Mouse (Mus musculus) forebrain, embryonic 12.5 days (tissue): ENCODE measurements around the gene Mrps12. TPM values are rescaled to one million over a fixed set of nuclear protein-coding genes. Genes with fewer than 3 reads are reported as not detected.
"Not testable (repeated sequence)": the region's sequence is repeated elsewhere in the genome, so short reads cannot be mapped to it uniquely, and the experiment has no call there.

Experiments
- ATAC-seq: fragments of 200-750 bp; cut with Nextera tagmentation; 2 replicates; pipeline ENCODE4 v1.8.0; 2017; ENCODE audit warnings: moderate TSS enrichment; ENCODE audit not compliant: low FRiP score
- H3K27ac ChIP-seq: fragments of 300-500 bp; sonication (generic); 2 replicates; pipeline ENCODE4 v1.5.1; 2016; ENCODE audit warnings: mild to moderate bottlenecking
- H3K27me3 ChIP-seq: fragments of 300-500 bp; sonication (generic); 2 replicates; pipeline ENCODE4 v1.6.1; 2016; ENCODE audit warnings: mild to moderate bottlenecking
- H3K36me3 ChIP-seq: fragments of 300-500 bp; sonication (generic); replicated peaks from 2 replicates; pipeline ENCODE4 v1.6.1; 2016; ENCODE audit warnings: mild to moderate bottlenecking
- H3K4me1 ChIP-seq: fragments of 300-500 bp; sonication (generic); 2 replicates; pipeline ENCODE4 v1.6.1; 2016
- H3K4me2 ChIP-seq: fragments of 300-500 bp; sonication (generic); 2 replicates; pipeline ENCODE4 v1.6.1; 2016; ENCODE audit warnings: mild to moderate bottlenecking, moderate library complexity
- H3K4me3 ChIP-seq: fragments of 300-500 bp; sonication (generic); replicated peaks from 2 replicates; pipeline ENCODE4 v1.5.1; 2016; ENCODE audit warnings: mild to moderate bottlenecking
- H3K9ac ChIP-seq: fragments of 300-500 bp; sonication (generic); 2 replicates; pipeline ENCODE4 v1.6.1; 2016; ENCODE audit warnings: mild to moderate bottlenecking
- H3K9me3 ChIP-seq: fragments of 300-500 bp; sonication (generic); 2 replicates; pipeline ENCODE4 v1.6.1; 2016
- WGBS: fragments of 180-500 bp; shearing (Covaris S2); methylation state at CpG from one replicate; pipeline ENCODE4 v1.1.7; 2016; 5-methylcytosine and 5-hydroxymethylcytosine counted together
- polyA plus RNA-seq: library from polyadenylated mRNA; unstranded; fragments of >200 nt; fragmentation: Nextera tagmentation; extraction: Ambion mirVana; gene quantifications from 2 replicates; pipeline ENCODE4 v1.2.1, GENCODE M21; 2016

Mrps12 gene
- polyA plus RNA-seq, 1 experiment from 2014 or later = 131 TPM

DNA sequence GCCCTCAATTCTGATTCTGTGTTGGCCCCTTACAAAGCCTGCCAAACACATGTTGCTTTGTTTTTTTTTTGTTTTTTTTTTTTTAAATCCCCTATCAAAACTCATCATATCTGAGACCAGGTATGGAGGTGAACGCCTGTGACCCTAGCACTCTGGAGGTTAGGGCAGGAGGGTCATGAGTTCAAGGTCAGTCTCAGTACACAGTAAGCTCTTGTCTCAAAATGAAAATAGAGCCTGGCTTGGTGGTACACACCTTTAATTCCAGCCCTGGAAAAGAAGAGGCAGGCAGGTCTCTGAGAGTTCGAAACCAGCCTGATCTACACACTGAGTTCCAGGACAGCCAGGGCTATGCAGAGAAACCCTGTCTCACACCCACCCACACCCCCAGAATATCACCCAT, 22.0 kb downstream of the Mrps12 start:
- WGBS = 89% methylated on average over 2 of the region's 2 CpGs
- no peak overlapping the region for H3K9ac ChIP-seq

GRCm38 (mm10) chr7:28719159-28719558, 22.5 kb downstream of the Mrps12 start:
- no peaks in the 10 kb centered on the region for H3K27me3 ChIP-seq
- H3K27ac ChIP-seq = no peak overlapping the region
- no peak for ATAC-seq
- no peak overlapping the region for H3K9ac ChIP-seq
- whole genome bisulfite sequencing = 57% methylated on average over 4 of the region's 4 CpGs
- H3K36me3 ChIP-seq = no peaks in the 10 kb centered on the region
- H3K4me2 ChIP-seq = no peak overlapping the region
- no peaks in the 10 kb centered on the region for H3K9me3 ChIP-seq
- no peak overlapping the region for H3K4me3 ChIP-seq
- H3K4me1 ChIP-seq = peaks cover 10% of the 10 kb centered on the region

More for the DNA sequence above, 22.0 kb downstream of the Mrps12 start:
- H3K27me3 ChIP-seq = no peaks in the 10 kb centered on the region
- H3K27ac ChIP-seq = no peak overlapping the region
- no peak overlapping the region for H3K4me3 ChIP-seq
- no peak overlapping the region for H3K4me2 ChIP-seq
- H3K4me1 ChIP-seq = peaks cover 10% of the 10 kb centered on the region
- ATAC-seq = no peak
- H3K9me3 ChIP-seq = no peaks in the 10 kb centered on the region
- H3K36me3 ChIP-seq = no peaks in the 10 kb centered on the region

DNA sequence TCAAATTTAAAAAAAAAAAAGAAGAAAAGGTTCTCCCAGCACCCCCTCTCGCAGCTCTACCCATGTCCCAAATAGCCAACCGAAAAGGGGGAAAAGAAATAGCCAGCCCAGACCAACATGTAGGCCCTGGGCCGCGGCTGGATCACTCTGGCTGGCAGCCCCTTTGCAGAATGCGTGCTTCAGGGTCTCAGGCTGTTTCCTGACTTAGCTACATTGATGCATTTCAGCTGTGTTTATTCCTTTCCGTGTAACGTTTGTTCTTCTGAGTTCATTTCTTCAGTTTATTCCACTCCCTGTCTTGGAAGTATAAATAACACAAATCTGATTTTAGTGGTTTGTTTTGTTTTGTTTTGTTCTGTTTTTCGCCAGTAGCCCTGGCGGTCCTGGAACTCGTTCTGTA, 23.9 kb downstream of the Mrps12 start:
- no peaks in the 10 kb centered on the region for H3K9me3 ChIP-seq
- H3K4me1 ChIP-seq = peaks cover 10% of the 10 kb centered on the region
- H3K4me2 ChIP-seq = no peak overlapping the region
- no peak overlapping the region for H3K9ac ChIP-seq
- 91% methylated on average over 10 of the region's 10 CpGs for WGBS
- H3K27ac ChIP-seq = no peak overlapping the region
- no peak for ATAC-seq
- H3K36me3 ChIP-seq = no peaks in the 10 kb centered on the region
- no peaks in the 10 kb centered on the region for H3K27me3 ChIP-seq
- no peak overlapping the region for H3K4me3 ChIP-seq

DNA sequence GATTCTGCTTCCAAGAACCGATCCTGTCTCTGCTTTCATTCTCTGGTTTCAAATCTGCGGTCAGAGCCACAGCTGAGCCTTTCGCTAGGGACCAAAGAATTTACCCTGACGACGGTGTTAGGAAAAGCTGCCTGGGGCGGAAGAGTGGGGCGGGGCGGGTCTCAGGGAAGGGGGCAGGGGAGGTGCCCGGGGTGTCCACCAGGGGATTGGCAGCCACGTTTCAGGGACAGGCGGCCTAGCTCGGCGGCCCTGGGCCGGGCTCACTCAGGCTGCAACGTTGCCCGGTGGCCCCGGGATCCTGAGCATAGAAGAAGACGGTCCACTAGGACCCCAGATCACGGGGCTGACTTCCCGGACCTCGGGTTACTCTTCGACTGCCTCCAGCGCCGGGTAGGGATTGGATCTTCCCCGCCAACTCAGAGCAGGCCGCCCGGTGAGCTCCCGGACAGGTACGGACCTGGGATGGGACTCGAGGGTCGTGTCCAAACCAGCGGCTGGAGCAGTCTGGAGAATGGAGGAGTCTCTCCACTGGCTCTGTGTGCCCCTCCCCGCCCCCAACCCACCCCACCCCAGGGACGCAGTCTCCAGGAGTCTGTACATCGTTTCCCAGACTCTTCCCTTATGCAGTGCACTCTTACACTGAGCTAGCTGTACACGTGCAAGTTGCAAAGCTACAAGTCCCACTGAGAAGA, 24.9 kb downstream of the Mrps12 start, which contains the start of gene Fbxo17:
TSS of gene Fbxo17 (plus strand) at position 215 of the 692 bp plus-strand sequence.
- Histone ChIP-seq H3K36me3 (no peaks in the 10 kb centered on the region), H3K4me1 (peaks cover 10% of the 10 kb centered on the region), H3K9me3 (no peaks in the 10 kb centered on the region), H3K4me3 (peak within 1 kb of the TSS; percentile 48), H3K27ac (no peak within 1 kb of the TSS), H3K27me3 (no peaks in the 10 kb centered on the region), H3K9ac (peak within 1 kb of the TSS; percentile 61), H3K4me2 (peak within 1 kb of the TSS; percentile 75)
- WGBS = 2% methylated on average over 36 of the region's 36 CpGs
- ATAC-seq = peak; percentile 58; the same call in 1 of the 2 replicates

GRCm38 (mm10) chr7:28715598-28715997, 26.0 kb downstream of the Mrps12 start:
- Histone ChIP-seq H3K4me2 (no peak overlapping the region), H3K36me3 (no peaks in the 10 kb centered on the region), H3K4me1 (peaks cover 10% of the 10 kb centered on the region), H3K9me3 (no peaks in the 10 kb centered on the region), H3K9ac (no peak overlapping the region), H3K4me3 (no peak overlapping the region), H3K27me3 (no peaks in the 10 kb centered on the region), H3K27ac (no peak overlapping the region)
- no peak for ATAC-seq
- 91% methylated on average over 2 of the region's 2 CpGs for WGBS

GRCm38 (mm10) chr7:28714667-28715066, 27.0 kb downstream of the Mrps12 start:
- Histone ChIP-seq H3K9me3 (no peaks in the 10 kb centered on the region), H3K4me1 (peaks cover 10% of the 10 kb centered on the region), H3K36me3 (no peaks in the 10 kb centered on the region), H3K27me3 (no peaks in the 10 kb centered on the region), H3K9ac (no peak overlapping the region), H3K4me2 (no peak overlapping the region), H3K27ac (no peak overlapping the region), H3K4me3 (no peak overlapping the region)
- no peak for ATAC-seq
- 90% methylated on average over 5 of the region's 5 CpGs for WGBS

DNA sequence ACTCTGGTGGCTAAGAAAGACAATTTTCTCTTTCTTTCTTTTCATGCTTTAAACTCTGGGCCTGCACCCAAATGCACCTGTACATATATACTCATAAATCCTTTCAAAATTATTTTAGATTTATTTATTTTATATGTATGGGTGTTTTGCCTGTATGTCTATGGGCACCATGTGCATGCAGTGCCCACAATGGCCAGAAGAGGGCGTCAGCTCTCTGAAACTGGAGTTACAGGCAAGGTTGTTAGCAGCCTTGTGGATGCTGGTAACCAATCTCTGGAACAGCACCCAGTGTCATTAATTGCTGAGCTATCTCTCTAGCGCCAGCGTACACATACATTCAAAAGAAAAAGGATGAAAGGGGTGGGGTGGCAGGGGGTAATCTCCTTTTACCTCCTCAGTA, 30.7 kb downstream of the Mrps12 start:
- Histone ChIP-seq H3K4me3 (no peak overlapping the region), H3K9ac (no peak overlapping the region), H3K36me3 (no peaks in the 10 kb centered on the region), H3K27me3 (no peaks in the 10 kb centered on the region), H3K9me3 (no peaks in the 10 kb centered on the region), H3K4me2 (no peak overlapping the region), H3K27ac (no peak overlapping the region), H3K4me1 (no peaks in the 10 kb centered on the region)
- ATAC-seq = no peak
- WGBS = 68% methylated on average over 3 of the region's 3 CpGs

GRCm38 (mm10) chr7:28709454-28709853, 32.2 kb downstream of the Mrps12 start:
- H3K9ac ChIP-seq = no peak overlapping the region
- H3K9me3 ChIP-seq = no peaks in the 10 kb centered on the region
- H3K4me1 ChIP-seq = no peaks in the 10 kb centered on the region
- H3K27ac ChIP-seq = no peak overlapping the region
- no peak for ATAC-seq
- H3K27me3 ChIP-seq = no peaks in the 10 kb centered on the region
- H3K4me2 ChIP-seq = no peak overlapping the region
- no peaks in the 10 kb centered on the region for H3K36me3 ChIP-seq
- no peak overlapping the region for H3K4me3 ChIP-seq

DNA sequence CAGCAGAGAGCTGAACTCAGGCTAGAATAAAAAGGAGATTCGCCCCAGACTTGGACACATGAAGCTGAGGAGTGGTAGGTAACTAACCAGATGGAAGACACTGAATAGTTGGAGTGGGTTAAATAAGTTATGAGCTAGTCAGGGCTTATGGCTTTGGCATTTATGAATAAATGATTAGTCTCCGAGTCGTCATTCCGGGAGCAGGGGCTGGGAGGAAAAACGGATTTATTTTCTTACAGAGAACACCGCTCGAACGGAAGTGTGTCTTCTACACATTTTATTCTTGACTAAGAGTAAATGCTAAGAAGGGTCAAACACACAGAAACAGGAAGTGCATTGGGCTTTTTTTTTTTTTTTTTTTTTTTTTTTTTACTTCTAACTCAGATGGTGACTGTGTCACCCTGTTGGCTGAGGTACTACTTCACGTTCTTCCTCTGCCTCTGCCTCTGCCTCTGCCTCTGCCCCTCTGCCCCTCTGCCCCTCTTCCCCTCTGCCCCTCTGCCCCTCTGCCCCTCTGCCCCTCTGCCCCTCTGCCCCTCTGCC, 38.9 kb downstream of the Mrps12 start:
- Histone ChIP-seq H3K4me2 (no peak overlapping the region), H3K36me3 (no peaks in the 10 kb centered on the region), H3K9ac (no peak overlapping the region), H3K27ac (no peak overlapping the region), H3K4me1 (no peaks in the 10 kb centered on the region), H3K4me3 (no peak overlapping the region), H3K9me3 (0 out of 2 replicates have a peak, but pooled peaks cover 3% of the 10 kb centered on the region), H3K27me3 (no peaks in the 10 kb centered on the region)
- no peak for ATAC-seq
- whole genome bisulfite sequencing = 80% methylated on average over 9 of the region's 9 CpGs

GRCm38 (mm10) chr7:28701306-28701705, 40.3 kb downstream of the Mrps12 start:
- 97% methylated on average over 12 of the region's 12 CpGs for WGBS

DNA sequence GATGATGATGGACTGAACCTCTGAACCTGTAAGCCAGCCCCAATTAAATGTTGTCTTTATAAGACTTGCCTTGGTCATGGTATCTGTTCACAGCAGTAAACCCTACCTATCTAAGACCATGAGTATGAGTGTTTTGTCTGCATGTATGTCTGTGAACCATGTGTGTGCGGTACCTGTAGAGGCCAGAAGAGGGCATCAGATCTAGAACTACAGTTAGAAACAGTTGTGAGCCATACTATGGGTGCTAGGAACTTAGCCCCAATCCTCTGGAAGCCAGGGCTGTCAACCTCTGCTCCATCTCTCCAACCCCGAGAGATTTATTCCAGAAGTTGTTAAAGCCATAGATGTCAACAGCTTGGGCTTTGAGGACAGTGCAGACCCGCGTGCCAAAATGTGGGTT, 41.4 kb downstream of the Mrps12 start:
- H3K27me3 ChIP-seq = no peaks in the 10 kb centered on the region; the same call in 1 of the 2 replicates
- 95% methylated on average over 4 of the region's 4 CpGs for WGBS
- no peak overlapping the region for H3K4me2 ChIP-seq
- no peaks in the 10 kb centered on the region for H3K36me3 ChIP-seq
- ATAC-seq = no peak
- H3K27ac ChIP-seq = no peak overlapping the region
- H3K4me1 ChIP-seq = no peaks in the 10 kb centered on the region
- no peak overlapping the region for H3K4me3 ChIP-seq
- 0 out of 2 replicates have a peak, but pooled peaks cover 3% of the 10 kb centered on the region for H3K9me3 ChIP-seq
- H3K9ac ChIP-seq = no peak overlapping the region

More at GRCm38 (mm10) chr7:28701306-28701705, 40.3 kb downstream of the Mrps12 start:
- H3K9ac ChIP-seq, H3K4me1 ChIP-seq, H3K36me3 ChIP-seq, H3K4me3 ChIP-seq, H3K9me3 ChIP-seq, H3K4me2 ChIP-seq, ATAC-seq, H3K27ac ChIP-seq, H3K27me3 ChIP-seq: not testable (repeated sequence)

- Histone ChIP-seq H3K4me2 (no peak overlapping the region), H3K27ac (no peak overlapping the region), H3K36me3 (no peaks in the 10 kb centered on the region), H3K4me1 (peaks cover 25% of the 10 kb centered on the region), H3K9me3 (0 out of 2 replicates have a peak, but pooled peaks cover 3% of the 10 kb centered on the region), H3K9ac (no peak overlapping the region), H3K27me3 (peaks cover 29% of the 10 kb centered on the region), H3K4me3 (no peak overlapping the region)
- 92% methylated on average over 11 of the region's 11 CpGs for WGBS
- no peak for ATAC-seq
These were observed 44.3 kb downstream of the Mrps12 start for GRCm38 (mm10) chr7:28697277-28697676.

DNA sequence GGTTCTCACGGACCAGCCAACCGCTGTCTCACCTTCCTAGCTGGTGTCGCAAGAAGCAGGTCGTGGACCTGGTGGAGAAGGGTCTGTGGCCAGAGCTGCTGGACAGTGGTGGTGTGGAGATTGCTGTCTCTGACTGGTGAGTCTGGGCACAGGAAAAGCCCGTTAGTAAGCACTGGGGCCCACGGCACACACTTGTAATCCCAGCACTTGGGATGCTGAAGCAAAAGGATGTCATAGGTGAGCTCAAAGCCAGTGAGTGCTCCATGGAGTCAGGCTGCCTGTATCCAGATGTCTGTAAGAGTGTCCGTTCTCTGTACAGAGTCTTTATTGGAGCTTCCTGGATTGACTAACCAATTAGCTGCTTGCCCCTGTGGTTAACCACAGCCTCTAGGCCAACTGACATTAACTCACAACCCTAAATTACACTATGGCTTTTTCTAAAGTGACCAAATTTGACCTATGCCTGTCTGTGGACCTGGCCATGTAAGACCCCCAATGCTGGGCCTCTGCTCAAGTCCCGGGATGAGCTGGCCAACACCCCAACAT, 46.6 kb downstream of the Mrps12 start:
- WGBS = 50% methylated on average over 8 of the region's 8 CpGs

More for the DNA sequence above, 46.6 kb downstream of the Mrps12 start:
- peaks cover 29% of the 10 kb centered on the region for H3K27me3 ChIP-seq
- ATAC-seq = no peak
- peak overlapping the region; percentile 90 for H3K4me2 ChIP-seq
- H3K4me1 ChIP-seq = peaks cover 25% of the 10 kb centered on the region
- H3K9ac ChIP-seq = no peak overlapping the region
- no peak overlapping the region for H3K4me3 ChIP-seq
- H3K27ac ChIP-seq = no peak overlapping the region
- no peaks in the 10 kb centered on the region for H3K9me3 ChIP-seq
- H3K36me3 ChIP-seq = no peaks in the 10 kb centered on the region
